Mouse (Mus musculus) urinary bladder, postnatal 36 days (tissue): Measurements from ENCODE around the gene Rundc1.
A peak's percentile ranks its signal among the peaks of the same experiment; 100 is the strongest.
"Not testable (repeated sequence)": the region's sequence is repeated elsewhere in the genome, so short reads cannot be mapped to it uniquely, and the experiment has no call there.

ENCODE experiments used
- DNase-seq, 2 experiments: peaks; one replicate each; pipeline ENCODE4 v3.0.0; 2022; ENCODE audit warnings: low spot score in 2 of 2, mixed read lengths in 1 of 2

The Rundc1 gene

DNA sequence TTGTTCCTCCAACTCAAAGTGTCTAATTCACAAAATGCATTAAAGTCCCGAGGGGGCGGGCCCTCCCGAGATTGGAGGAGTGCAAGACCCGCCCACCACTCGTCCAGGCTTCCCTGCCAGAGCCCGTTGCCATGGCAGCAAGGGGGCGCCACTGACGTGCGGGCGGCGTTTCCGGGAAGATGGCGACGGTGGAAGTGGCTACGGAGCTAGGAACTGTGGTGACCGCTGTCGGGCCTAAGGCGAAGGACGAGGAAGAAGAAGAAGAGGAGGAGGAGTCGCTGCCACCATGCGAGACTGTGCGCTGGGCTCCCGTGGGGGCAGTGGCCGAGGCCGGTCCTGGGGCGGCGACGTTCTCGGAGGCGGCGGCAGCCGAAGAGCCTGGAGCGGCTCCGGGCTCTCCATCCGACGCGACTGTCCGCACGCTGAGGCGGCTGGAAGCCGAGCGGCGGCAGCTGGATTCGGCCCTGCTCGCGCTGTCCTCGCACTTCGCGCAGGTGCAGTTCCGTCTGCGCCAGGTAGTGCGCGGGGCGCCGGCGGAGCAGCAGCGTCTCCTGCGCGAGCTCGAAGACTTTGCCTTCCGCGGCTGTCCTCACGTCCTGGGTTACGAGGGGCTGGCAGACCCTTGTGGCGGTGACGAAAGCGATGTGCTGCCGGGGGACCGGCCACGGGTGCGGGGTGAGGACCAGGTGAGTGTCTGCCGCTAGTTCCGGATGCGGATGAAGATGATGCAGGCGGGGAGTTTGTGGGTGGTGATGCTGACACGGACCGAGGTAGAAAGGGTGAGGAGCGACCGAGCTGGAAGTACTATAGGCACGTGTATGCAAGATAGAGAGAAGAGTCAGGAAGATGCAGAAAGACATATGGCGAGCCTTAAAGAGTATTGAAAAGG is at the start of gene Rundc1, which contains the start of gene Ptges3l:
Gene Rundc1, plus strand, starts transcription at position 161 of the 889 bp plus-strand sequence.
Gene Ptges3l, minus strand, starts transcription at position 409 of the 889 bp plus-strand sequence.
- peak; percentile 98 to 99 for DNase-seq

DNA sequence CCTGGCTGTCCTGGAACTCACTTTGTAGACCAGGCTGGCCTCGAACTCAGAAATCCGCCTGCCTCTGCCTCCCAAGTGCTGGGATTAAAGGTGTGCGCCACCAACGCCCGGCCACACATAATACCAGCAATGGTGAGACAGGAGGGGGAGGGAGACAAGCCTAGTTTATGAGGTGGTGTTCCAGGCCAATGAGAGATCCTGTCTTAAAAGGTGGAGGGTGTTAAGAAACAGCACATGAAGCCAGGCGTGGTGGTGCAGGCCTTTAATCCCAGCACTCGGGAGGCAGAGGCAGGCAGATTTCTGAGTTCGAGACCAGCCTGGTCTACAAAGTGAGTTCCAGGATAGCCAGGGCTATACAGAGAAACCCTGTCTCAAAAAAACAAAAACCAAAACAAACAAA is 46.7 kb upstream of the Rundc1 start:
- DNase-seq, result not testable (repeated sequence)

DNA sequence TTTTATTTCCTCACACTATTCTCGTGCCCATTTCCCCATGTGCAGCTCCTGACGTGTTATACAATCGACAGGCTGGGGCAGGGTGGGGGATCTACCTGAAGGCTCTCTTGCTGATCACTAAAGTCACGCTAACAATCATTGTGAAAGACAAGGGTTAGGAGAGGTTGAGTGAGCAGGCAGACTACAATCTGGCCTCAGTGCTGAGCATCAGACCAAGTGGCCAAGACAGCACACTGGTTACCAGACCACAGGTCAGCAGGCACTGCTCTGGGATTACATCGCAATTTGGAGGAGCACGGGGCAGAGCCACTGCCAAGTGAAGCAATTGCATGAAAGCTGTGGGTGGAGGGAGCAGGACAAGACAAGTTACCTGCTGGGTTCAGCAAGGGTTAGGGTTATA is 46.0 kb upstream of the Rundc1 start:
- peak in 1 of 2 experiments; percentile 40 for DNase-seq

DNA sequence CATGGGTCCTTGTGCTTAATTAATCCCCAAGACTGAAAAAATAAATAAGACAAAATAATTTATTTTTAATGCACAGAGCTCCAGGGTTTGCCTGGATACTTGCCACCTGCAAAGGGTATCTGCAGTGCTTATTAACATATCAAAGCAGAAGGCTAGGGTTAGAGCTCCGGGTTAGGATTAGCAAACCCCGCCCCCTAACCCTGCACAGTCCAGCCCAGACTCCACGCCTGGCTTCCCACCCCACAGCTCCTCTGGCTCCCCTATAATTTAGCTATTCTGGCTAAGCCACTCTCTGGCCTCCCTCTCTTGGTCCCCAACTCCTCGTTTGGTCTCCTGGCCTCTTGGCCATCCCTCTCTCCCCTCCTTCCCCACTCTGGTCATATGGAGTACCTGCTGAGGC is 43.1 kb upstream of the Rundc1 start:
- no peak for DNase-seq

DNA sequence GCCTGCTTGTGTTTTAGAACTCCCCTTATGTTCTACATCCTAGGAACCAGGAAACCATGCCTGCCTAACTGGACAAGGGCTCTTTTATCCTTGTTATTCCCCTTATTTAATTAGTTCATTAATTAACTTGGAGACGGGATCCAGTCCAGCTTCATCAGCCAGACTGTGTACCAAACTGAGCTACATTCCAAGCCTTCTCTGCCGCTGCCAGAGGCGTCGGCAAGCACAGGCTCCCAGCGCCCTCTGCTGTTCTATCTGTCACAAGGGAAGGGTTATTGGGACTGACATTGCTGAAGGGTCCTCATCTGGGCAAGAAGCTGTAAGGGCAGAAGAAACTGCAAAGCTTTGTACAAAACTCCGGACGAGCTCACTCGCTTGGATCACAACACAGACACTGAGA is 29.8 kb upstream of the Rundc1 start:
- DNase-seq, result peak; percentile 47 to 69

DNA sequence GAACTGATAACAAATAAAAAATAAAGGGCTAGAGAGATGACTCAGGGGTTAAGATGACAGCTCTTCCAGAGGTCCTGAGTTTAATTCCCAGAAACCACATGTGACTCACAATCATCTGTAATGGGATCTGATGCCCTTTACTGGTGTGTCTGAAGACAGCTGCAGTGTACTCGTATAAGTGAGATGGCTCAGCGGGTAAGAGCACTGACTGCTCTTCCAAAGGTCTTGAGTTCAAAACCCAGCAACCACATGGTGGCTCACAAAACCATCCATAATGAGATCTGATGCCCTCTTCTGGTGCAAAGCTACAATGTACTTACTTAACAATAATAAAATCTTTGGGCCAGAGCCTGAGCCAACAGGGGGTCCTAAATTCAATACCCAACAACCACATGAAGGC is 9.6 kb upstream of the Rundc1 start:
- DNase-seq, result no peak

DNA sequence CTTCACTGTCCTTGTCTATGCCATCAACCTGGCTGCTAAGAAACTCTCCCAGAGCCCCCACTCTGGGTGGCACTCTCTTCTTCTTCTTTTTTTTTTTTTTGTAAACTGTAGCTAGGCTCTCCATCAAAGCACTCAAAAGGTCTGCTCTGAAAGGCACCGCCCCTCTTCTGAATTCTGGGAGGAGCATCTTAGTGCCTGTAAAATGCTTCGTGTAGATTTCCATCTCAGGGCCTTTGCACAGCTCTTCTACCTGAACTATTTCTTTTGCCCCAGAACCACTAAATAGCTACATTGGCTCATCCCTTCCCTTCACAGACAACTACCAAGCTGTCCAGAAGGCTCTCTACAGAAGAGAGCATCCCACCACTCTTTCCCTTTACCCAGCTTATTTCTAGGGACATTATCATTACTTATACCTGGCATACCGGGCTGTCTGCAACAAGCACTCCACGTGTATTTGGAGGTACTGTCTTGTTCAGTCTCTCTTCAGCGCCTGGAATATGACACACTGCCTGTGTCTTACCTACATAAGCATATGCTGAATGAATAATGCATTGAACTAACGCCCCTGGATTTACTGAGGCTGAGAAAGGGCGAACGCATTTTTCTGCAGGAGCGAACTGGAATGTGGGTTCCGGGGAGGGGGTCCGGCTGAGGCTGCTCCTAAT is 8.3 kb upstream of the Rundc1 start:
- no peak for DNase-seq

DNA sequence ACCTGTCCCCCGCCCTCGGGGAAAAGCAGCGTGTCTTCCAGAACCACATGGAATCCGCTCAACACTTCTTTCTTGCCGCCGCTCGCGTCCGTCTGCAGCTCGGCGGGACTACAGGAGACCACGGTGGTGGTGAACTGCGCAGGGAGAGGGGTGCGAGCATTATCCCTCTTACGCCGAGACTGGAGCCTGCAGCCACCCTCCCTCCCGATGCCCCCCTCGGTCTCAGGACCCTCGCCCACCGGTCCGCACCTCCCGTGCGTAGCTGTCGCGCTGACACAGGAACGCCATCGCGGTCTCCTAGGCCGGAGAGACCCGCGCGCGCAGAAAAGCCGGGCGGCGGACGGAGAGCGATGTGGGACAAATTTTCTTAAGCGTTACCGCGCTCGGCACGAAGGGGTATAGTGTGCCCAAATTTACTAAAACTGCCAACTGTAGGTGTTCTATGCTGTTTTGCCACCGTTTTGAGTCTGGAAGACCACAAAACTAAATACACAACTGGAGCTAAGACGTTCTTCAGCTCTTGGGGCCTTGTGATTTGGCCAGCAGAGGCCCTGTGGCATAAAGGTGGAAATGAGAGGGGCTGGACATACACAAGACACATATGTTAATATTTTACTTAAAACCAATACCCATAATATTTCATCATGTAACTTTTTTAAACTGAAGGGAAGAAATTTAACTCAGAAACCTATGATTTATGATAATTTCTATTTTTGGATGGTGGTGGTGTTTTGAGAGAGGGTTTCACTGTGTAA is 7.6 kb upstream of the Rundc1 start, which contains the start of gene Aarsd1:
Gene Aarsd1, minus strand, starts transcription at position 515 of the 755 bp plus-strand sequence.
- peak; percentile 83 for DNase-seq

DNA sequence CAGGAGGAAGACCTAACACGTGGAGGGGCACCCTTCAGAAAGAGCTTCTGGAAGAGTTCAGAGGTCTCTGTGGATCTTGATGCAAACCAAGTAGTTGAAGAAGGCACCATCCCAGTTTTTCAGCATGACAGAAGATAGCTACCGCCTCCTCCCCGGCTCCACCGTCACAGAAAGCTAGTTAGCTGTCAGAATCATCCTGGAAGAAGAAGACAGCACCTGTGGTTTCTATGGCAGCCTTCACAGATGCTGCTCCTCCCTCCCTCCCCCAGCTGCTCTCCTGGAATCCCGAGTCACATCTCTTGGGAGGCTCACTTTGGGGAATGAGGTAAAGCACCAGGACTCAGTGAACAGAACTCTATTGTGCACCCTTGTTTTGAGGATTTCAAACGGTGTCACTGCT is 5.9 kb upstream of the Rundc1 start:
- DNase-seq, result no peak

DNA sequence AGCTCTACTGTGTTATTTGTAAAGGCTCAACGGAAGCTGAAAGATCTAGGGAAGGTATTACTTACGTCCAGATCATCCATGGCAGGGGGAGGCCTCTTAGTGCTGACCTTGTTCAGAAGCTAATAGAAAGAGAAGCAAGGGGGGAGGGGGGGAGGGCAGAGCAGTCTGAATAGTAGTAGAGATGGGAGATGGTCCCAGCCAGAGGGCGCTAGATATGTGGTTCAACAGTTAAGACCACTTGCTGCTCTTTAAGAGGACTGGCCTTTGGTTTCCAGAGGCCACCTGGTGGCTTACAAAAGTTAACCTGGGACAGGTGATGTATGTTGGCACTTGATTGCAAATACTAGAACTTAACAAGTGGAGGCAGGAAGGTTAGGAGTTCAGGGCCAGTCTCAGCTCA is 5.3 kb upstream of the Rundc1 start:
- no peak for DNase-seq

DNA sequence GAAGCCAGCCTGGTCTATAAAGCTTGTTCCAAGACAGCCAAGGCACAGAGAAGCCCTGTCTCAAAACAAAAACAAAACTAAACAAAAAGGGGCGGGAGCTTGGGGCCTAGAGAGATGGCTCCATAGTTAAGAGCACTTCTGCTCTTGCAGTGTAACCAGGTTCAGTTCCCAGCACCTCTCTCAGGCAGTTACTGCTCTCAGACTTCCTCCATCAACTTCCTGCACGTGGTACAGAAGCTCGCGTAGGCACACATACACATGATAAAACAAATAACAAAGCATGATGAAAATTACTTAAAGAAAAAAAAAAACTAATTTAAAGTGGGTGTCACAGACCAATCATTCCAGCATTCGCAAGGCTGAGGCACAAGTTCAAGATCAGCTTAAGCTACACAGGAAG is 4.7 kb upstream of the Rundc1 start:
- no peak for DNase-seq

DNA sequence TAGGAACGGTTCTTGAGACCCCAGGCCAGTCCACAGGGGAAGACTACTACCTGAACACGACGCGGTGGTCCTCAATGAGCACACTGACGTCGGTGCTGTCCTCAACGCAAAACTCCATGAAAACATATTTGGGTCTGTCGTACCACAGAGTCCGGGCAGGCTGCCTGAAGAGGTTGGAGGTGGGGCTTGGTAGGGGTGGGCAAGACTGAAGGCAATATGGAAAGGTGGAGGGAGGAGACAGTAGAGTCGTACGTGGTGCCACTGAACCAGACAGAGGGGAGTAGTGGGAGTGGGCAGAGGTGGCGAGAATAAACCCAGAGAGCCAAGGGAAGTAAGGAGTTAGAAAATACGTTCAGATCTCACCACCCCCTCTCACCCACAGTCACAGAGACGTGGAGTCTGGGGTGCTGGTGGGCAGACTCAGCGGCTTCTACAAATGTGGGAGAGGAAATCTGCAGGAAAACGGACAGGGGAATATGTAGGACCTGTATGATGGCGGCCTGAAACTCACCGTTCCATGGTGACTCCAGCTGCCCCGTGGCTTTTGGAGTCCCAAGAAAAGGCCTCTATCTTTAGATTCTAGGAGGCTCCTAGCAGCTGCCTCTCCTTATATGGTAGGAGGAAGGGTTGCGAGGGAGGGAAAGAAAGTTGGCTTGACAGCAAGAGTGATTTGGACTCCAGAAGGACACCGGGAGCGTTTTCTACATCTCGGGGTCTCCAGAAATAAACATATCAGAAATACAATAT is 607 bp upstream of the Rundc1 start, which contains the start of gene Gm27029:
Gene Gm27029, minus strand, starts transcription at position 692 of the 747 bp plus-strand sequence.
- no peak for DNase-seq

DNA sequence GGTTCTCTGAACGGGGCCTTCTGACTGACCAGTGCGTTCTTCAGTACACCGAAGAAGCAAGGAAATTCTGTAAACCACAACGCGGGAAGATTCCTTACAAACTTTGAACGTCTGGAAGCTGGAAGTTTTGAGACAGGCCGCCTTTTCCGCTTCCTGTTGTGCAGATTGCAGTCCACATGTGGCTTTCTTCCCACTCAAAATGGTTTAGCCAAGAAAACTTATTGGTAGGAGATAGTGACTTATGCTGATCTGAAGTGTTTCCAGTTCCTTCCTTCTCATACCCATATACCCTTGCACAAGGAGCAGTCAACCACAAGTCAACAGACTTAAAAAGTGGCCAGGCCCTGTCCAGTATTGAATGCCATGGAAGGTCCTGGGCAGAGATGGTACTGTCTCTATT is 1.3 kb downstream of the Rundc1 start:
- DNase-seq, result no peak

DNA sequence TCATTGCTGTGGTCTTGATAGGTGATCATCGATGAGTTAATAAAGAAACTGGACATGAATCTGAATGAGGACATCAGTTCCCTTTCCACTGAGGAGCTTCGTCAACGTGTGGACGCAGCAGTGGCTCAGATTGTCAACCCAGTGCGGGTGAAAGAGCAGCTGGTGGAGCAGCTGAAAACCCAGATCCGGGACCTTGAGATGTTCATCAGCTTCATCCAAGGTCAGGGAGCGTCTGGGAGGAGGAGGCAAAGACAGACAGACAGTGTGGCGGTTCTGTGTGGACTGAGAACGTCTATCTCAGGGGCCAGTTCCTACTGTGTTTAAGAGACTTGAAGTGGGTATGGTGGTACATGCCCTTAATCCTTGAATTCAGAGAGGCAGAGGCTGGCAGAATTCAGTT is 6.4 kb downstream of the Rundc1 start:
- DNase-seq, result no peak

DNA sequence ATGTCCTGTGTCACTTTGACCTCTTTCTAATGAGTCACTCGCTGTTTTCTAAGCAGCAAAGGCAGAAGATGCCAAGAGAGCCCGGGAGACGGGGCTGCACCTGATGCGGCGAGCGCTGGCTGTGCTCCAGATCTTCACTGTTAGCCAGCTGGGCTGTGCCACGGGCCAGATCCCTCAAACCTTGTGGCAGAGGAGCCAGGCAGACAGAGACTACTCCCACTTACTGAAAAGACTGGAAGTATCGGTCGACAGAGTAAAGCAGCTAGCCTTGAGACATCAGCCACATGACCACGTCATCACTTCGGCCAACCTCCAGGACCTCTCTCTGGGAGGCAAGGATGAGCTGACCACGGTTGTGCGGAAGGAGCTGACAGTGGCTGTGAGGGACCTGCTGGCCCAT is 8.5 kb downstream of the Rundc1 start:
- DNase-seq, result no peak

DNA sequence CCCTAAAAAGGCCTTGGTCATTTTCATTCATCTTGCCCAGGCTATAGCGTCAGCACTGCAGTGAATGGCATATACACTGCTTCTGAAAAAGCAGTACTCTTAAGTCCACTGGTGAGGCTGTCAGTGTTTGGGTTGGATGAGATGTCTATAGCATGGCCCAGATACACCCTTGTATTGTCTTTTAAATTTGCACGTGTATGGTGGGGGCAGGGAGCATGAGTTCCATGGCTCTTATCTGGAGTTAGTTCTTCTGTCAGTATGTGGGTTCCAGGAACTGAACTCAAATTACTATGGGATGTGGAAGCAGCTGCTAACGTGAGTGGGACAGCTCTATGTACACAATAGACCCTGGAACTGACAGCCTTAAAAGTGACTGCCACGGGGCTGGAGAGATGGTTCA is 10.9 kb downstream of the Rundc1 start:
- no peak for DNase-seq

DNA sequence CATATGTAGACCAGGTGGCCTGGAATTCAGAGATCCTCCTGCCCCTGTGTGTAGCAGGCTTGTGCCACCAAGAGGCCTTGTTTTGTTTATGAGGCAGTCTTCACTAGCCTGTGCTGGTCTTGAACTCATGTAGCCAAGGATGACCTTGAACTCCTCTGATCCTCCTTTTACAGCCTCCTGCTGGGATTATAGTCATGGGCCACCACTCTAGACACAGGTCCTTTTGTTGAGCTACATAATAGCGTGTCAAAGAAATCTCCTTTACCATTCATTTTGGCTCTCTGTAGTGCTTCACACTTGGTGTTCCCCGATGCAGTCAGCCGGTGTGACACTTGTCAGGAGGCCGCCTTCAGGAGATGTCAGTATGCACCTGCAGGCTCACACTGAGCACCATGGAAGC is 12.0 kb downstream of the Rundc1 start:
- DNase-seq, result no peak

DNA sequence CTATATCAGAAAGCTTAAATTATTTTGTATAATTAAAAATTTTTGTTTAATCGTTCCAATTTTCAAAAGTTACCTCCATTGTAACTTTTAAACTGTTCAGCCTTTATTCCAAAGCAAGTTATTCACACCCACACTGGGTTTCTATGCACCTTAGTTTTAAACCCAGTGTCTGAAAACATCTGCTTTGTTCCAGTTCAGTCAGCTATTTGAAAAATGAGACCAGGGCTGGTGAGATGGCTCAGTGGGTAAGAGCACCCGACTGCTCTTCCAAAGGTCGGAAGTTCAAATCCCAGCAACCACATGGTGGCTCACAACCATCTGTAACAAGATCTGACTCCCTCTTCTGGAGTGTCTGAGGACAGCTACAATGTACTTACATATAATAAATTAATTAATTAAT is 13.1 kb downstream of the Rundc1 start:
- DNase-seq, result not testable (repeated sequence)

DNA sequence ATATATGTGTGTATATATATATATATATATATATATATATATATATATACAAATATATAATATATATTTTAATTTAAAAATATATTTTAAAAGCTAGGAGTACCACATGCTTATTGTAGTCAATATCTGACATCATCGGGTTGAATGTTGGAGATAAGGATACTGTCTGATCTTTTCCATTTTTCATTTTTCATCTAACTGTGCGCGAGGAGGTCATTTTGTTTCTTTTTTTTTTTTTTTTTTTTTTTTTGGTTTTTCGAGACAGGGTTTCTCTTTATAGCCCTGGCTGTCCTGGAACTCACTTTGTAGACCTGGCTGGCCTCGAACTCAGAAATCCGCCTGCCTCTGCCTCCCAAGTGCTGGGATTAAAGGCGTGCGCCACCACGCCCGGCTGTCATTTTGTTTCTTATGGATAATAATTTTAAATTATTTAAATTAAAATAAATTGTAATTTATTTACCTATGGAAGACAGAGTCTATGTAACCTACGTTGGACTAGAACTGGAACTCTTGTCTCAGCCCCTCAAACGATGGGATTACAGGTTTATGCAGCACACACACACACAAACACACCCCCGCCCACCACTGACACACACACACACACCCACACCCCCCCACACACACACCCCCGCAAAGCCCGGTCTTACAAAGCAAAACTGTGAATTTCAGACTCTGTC is 16.7 kb downstream of the Rundc1 start:
- DNase-seq, result not testable (repeated sequence)

DNA sequence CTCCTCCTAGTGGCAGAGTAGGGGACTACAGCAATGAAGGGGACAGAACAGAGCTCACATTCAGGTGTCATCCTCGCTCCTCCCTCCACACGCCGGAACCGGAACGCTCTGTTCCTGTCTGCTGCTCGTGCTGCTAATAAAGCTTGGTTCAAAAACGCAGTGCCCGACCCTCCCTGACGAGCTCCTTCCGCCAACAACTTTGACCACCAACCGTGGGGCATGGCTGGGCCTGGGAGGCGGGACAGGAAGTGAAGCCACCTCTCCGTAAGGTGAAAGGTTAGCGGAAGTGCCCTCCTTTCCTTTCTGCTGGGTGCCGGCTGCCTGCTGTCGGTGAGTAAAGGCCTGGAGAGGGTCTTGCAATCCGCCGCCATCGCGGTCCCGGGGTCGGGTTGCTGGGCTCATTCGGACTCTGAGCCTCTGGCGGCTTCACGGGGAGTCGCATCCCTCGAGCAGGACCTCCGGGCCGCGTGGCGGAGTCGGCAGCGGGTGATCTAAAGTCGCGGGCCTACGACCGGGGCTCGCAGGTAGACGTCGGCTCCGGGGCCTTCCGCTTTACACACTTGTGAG is 17.3 kb downstream of the Rundc1 start, which contains the start of gene Rpl27:
Gene Rpl27, plus strand, starts transcription at position 172 of the 567 bp plus-strand sequence.
- peak; percentile 92 to 97 for DNase-seq
